Mouse (Mus musculus) neural tube, embryonic 14.5 days (tissue): ENCODE data around the gene Hist2h2bb. TPM values are rescaled to one million over a fixed set of nuclear protein-coding genes. Genes with fewer than 3 reads are reported as not detected.

Experiments used
- ATAC-seq: fragments of 200-750 bp; cut with Nextera tagmentation; 2 replicates; pipeline ENCODE4 v1.8.0; 2017; ENCODE audit warnings: low read depth, mild to moderate bottlenecking, moderate TSS enrichment, moderate library complexity
- H3K27ac ChIP-seq: fragments of 300-500 bp; sonication (generic); 2 replicates; pipeline ENCODE4 v1.5.1; 2014; ENCODE audit warnings: low read depth, mild to moderate bottlenecking, control low read depth, low read length, moderate library complexity, mixed read lengths
- H3K27me3 ChIP-seq: fragments of 300-500 bp; sonication (generic); 2 replicates; pipeline ENCODE4 v1.6.1; 2014; ENCODE audit warnings: low read length; ENCODE audit not compliant: control insufficient read depth, insufficient read depth
- H3K36me3 ChIP-seq: fragments of 300-500 bp; sonication (generic); 2 replicates; pipeline ENCODE4 v1.6.1; 2014; ENCODE audit warnings: low read length, mixed read lengths; ENCODE audit not compliant: control insufficient read depth, insufficient read depth
- H3K4me1 ChIP-seq: fragments of 300-500 bp; sonication (generic); 2 replicates; pipeline ENCODE4 v1.6.1; 2014; ENCODE audit warnings: low read length; ENCODE audit not compliant: control insufficient read depth, insufficient read depth
- H3K4me2 ChIP-seq: fragments of 300-500 bp; sonication (generic); 2 replicates; pipeline ENCODE4 v1.6.1; 2014; ENCODE audit warnings: mild to moderate bottlenecking, low read depth, low read length, control low read depth
- H3K4me3 ChIP-seq: fragments of 300-500 bp; sonication (generic); 2 replicates; pipeline ENCODE4 v1.5.1; 2014; ENCODE audit warnings: low read depth, low read length, control low read depth, mixed read lengths
- H3K9ac ChIP-seq: fragments of 300-500 bp; sonication (generic); replicated peaks from 2 replicates; pipeline ENCODE4 v1.6.1; 2014; ENCODE audit warnings: low read depth, mild to moderate bottlenecking, control low read depth, low read length, mixed read lengths
- H3K9me3 ChIP-seq: fragments of 300-500 bp; sonication (generic); 2 replicates; pipeline ENCODE4 v1.6.1; 2016; ENCODE audit warnings: low read length; ENCODE audit not compliant: control insufficient read depth
- WGBS: fragments of 180-500 bp; shearing (Covaris S2); extraction: QIAGEN DNeasy Blood & Tissue Kit; methylation state at CpG from one replicate; pipeline ENCODE4 v1.1.7; 2014; 5-methylcytosine and 5-hydroxymethylcytosine counted together
- polyA plus RNA-seq: library from polyadenylated mRNA; unstranded; fragments of >200 nt; fragmentation: Nextera tagmentation; extraction: Ambion mirVana; gene quantifications from 2 replicates; pipeline ENCODE4 v1.2.1, GENCODE M21; 2014

Gene Hist2h2bb
- polyA plus RNA-seq, 1 experiment from 2014 or later, result 2.0 TPM

DNA sequence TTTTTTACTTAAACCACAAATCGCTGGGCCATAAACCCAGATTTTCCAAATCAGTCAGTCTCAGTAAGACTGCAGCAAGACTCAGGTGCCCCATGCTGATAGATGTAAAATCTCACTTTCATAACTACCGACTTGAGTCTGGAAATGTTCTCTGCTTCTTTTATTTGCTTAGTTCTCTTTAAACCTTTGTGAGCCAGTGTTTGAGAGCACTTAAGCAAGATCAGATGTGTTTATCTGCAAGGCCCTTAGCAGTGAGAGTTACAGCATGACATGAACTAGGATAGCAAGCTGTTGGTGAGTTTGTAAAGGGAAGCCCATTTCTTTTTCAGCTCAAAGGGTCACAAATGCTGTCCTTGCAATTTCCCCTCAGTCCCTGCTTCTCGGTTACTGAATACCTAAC lies 12.4 kb upstream of the Hist2h2bb start:
- Histone ChIP-seq H3K36me3 (no peaks in the 10 kb centered on the region), H3K4me1 (no peaks in the 10 kb centered on the region), H3K27me3 (no peaks in the 10 kb centered on the region), H3K9ac (no peak overlapping the region), H3K4me2 (no peak overlapping the region), H3K9me3 (no peaks in the 10 kb centered on the region), H3K4me3 (no peak overlapping the region), H3K27ac (no peak overlapping the region)
- 81% methylated on average over 3 of the region's 3 CpGs for WGBS
- no peak for ATAC-seq

DNA sequence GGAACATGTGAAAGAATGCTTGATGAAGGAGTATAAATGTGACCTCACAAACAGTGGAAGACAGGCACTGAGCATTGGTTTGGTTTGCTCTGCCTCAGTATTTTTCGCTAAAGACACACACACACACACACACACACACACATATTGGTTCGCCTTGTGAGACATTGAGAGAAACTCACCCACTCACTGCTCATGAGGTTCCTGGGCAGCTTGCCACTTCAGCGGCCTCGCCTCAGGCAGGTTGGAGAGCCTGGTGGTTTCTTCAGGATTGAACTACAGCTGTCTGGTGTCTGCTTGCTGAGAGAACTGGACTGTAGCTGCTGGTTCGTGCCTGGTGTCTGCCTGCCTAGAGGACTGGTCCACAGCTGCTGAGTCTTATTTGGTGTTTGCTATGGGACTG lies 9.3 kb upstream of the Hist2h2bb start:
- Histone ChIP-seq H3K4me2 (no peak overlapping the region), H3K36me3 (no peaks in the 10 kb centered on the region), H3K9ac (no peak overlapping the region), H3K27ac (no peak overlapping the region), H3K9me3 (no peaks in the 10 kb centered on the region), H3K4me1 (peaks cover 13% of the 10 kb centered on the region; the same call in 1 of the 2 replicates), H3K27me3 (no peaks in the 10 kb centered on the region), H3K4me3 (no peak overlapping the region)
- ATAC-seq, result no peak
- 96% methylated on average over 5 of the region's 5 CpGs for WGBS

DNA sequence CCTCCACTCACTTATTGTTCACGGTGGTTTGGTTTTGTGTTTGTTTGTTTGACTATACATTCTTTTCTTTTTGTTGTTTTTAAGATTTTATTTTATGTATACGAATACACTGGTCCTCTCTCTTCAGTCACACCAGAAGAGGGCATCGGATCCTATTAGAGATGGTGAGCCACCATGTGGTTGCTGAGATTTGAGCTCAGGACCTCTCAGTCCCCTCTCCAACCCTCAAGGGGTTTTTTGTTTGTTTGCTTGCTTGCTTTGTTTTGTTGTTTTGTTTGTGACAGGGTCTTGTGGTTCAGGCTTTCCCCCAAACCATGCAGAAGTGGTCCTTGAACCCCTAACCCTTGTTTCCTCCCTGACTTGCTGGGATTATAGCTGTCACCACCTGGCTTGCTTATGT lies 7.9 kb upstream of the Hist2h2bb start:
- peak overlapping the region; percentile 97 for H3K27ac ChIP-seq
- ATAC-seq, result no peak
- peak overlapping the region; percentile 61 for H3K4me3 ChIP-seq
- H3K9me3 ChIP-seq, result no peaks in the 10 kb centered on the region
- H3K4me1 ChIP-seq, result peaks cover 13% of the 10 kb centered on the region; the same call in 1 of the 2 replicates
- no peaks in the 10 kb centered on the region for H3K36me3 ChIP-seq
- WGBS, result 68% methylated on average over 3 of the region's 3 CpGs
- H3K9ac ChIP-seq, result no peak overlapping the region
- no peaks in the 10 kb centered on the region for H3K27me3 ChIP-seq
- H3K4me2 ChIP-seq, result peak overlapping the region; percentile 77

- WGBS, result under 1% methylated on average over 19 of the region's 19 CpGs
- ATAC-seq, result peak; percentile 78
- peak overlapping the region; percentile 61 for H3K4me3 ChIP-seq
- H3K4me1 ChIP-seq, result peaks cover 13% of the 10 kb centered on the region; the same call in 1 of the 2 replicates
- H3K9ac ChIP-seq, result peak overlapping the region; percentile 84
- no peaks in the 10 kb centered on the region for H3K27me3 ChIP-seq
- peak overlapping the region; percentile 97 for H3K27ac ChIP-seq
- H3K4me2 ChIP-seq, result peak overlapping the region; percentile 77
- no peaks in the 10 kb centered on the region for H3K36me3 ChIP-seq
- H3K9me3 ChIP-seq, result no peaks in the 10 kb centered on the region
Observed at GRCm38 (mm10) chr3:96262216-96262875, 7.2 kb upstream of the Hist2h2bb start.

DNA sequence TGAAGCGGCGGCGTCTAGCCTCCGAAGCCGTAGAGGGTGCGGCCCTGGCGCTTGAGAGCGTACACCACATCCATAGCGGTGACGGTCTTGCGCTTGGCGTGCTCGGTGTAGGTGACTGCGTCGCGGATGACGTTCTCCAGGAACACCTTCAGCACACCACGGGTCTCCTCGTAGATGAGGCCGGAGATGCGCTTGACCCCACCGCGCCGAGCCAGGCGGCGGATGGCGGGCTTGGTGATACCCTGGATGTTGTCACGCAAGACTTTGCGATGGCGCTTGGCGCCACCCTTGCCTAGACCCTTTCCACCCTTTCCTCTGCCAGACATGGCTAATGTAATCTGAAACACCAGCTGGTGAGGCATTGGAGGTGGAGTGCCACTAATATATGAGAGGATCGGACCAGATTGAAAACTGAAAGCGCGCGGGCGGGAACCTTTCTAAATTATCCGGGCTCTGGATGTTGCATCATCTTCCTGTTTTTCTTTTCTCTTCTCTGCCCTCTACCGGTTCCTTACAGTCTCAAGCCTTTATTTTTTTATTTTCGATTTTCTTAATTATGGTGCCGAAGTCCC lies 6.5 kb upstream of the Hist2h2bb start, which contains the start of gene Hist2h4:
TSS of gene Hist2h4 (minus strand) at position 333 of the 572 bp plus-strand sequence.
- H3K27ac ChIP-seq, result peak within 1 kb of the TSS; percentile 97
- H3K4me1 ChIP-seq, result peaks cover 16% of the 10 kb centered on the region; the same call in 1 of the 2 replicates
- no peaks in the 10 kb centered on the region for H3K9me3 ChIP-seq
- peak within 1 kb of the TSS; percentile 84 for H3K9ac ChIP-seq
- peak; percentile 91 for ATAC-seq
- H3K4me2 ChIP-seq, result peak within 1 kb of the TSS; percentile 77
- WGBS, result under 1% methylated on average over 36 of the region's 40 CpGs
- H3K36me3 ChIP-seq, result no peaks in the 10 kb centered on the region
- H3K27me3 ChIP-seq, result no peaks in the 10 kb centered on the region
- peak within 1 kb of the TSS; percentile 61 for H3K4me3 ChIP-seq

GRCm38 (mm10) chr3:96263558-96264403 lies 5.8 kb upstream of the Hist2h2bb start:
- no peaks in the 10 kb centered on the region for H3K36me3 ChIP-seq
- peak overlapping the region; percentile 77 for H3K4me2 ChIP-seq
- H3K4me1 ChIP-seq, result peaks cover 17% of the 10 kb centered on the region; the same call in 1 of the 2 replicates
- ATAC-seq, result peak; percentile 49; the same call in 1 of the 2 replicates
- peak overlapping the region; percentile 61 for H3K4me3 ChIP-seq
- H3K27ac ChIP-seq, result peak overlapping the region; percentile 97
- H3K9ac ChIP-seq, result peak overlapping the region; percentile 84
- H3K9me3 ChIP-seq, result no peaks in the 10 kb centered on the region
- 5% methylated on average over 27 of the region's 27 CpGs for WGBS
- H3K27me3 ChIP-seq, result no peaks in the 10 kb centered on the region

DNA sequence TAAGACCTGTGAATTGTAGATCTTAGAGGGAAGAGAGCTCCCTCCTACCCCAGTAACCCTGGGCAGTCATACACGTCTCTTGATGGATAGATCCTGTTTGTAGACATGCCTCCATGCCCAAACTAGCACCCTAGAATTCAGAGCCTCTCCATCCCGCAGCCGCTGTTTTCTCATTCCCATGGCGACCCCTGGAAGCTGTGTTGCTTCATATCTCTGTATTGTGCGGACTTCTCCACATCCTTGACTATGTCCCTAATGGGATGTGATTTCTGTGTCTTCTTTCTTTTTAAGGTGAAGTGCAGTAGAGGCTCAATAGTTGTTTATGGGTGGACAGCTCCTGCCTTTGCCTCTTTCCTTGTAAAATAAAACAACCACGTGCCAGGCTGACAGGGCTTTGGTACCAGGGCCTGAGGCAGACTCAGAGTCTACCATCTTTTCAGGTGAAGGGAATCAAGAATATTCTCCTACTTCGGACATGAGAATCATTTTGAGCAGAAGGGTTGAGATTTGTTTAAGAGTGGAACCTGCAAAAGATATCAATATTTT lies 5.1 kb upstream of the Hist2h2bb start:
- 71% methylated on average over 7 of the region's 7 CpGs for WGBS
- Histone ChIP-seq H3K36me3 (no peaks in the 10 kb centered on the region), H3K9ac (0 out of 2 replicates have a peak overlapping the region, but pooled peaks have one; percentile 84), H3K4me1 (peaks cover 20% of the 10 kb centered on the region; the same call in 1 of the 2 replicates), H3K27ac (peak overlapping the region; percentile 97; the same call in 1 of the 2 replicates), H3K27me3 (no peaks in the 10 kb centered on the region), H3K4me3 (no peak overlapping the region; the same call in 1 of the 2 replicates), H3K9me3 (no peaks in the 10 kb centered on the region), H3K4me2 (peak overlapping the region; percentile 77; the same call in 1 of the 2 replicates)
- ATAC-seq, result no peak

GRCm38 (mm10) chr3:96266132-96266710 lies 3.3 kb upstream of the Hist2h2bb start:
- no peaks in the 10 kb centered on the region for H3K36me3 ChIP-seq
- no peak overlapping the region for H3K9ac ChIP-seq
- no peak overlapping the region for H3K4me3 ChIP-seq
- H3K9me3 ChIP-seq, result no peaks in the 10 kb centered on the region
- WGBS, result 93% methylated on average over 8 of the region's 8 CpGs
- ATAC-seq, result no peak
- no peak overlapping the region for H3K27ac ChIP-seq
- H3K27me3 ChIP-seq, result no peaks in the 10 kb centered on the region
- peaks cover 20% of the 10 kb centered on the region; the same call in 1 of the 2 replicates for H3K4me1 ChIP-seq
- no peak overlapping the region for H3K4me2 ChIP-seq
